Mouse (Mus musculus) megakaryocyte, embryonic 14.5 days (primary cell): Measurements from ENCODE around the gene Eif2b5. TPM values are rescaled to one million over a fixed set of nuclear protein-coding genes. Genes with fewer than 3 reads are reported as not detected.

ENCODE experiments used
- H3K27me3 ChIP-seq: replicated peaks from 2 replicates; pipeline ENCODE3; 2012; ENCODE audit warnings: inconsistent platforms
- H3K36me3 ChIP-seq: replicated peaks from 2 replicates; pipeline ENCODE3; 2012; ENCODE audit warnings: low read length, inconsistent platforms, mixed read lengths
- H3K4me1 ChIP-seq: 2 replicates; pipeline ENCODE4 v1.6.1; 2012; ENCODE audit warnings: inconsistent platforms
- H3K4me3 ChIP-seq: replicated peaks from 2 replicates; pipeline ENCODE3; 2012; ENCODE audit warnings: moderate library complexity, mild to moderate bottlenecking, inconsistent platforms
- H3K9me3 ChIP-seq: 2 replicates; pipeline ENCODE4 v1.6.1; 2012; ENCODE audit warnings: inconsistent platforms
- FLI1 ChIP-seq: IDR thresholded peaks from 2 replicates; pipeline ENCODE4 v1.6.1; 2012; ENCODE audit warnings: low read length, inconsistent platforms, mixed read lengths
- GATA1 ChIP-seq: IDR thresholded peaks from 3 replicates; pipeline ENCODE4 v1.6.1; 2012; ENCODE audit warnings: mixed read lengths, low read length, inconsistent platforms, borderline replicate concordance
- polyA plus RNA-seq: library from polyadenylated mRNA; stranded (reverse); fragments of >175 nt; gene quantifications from 2 replicates; pipeline ENCODE4 v1.2.3, GENCODE M21; 2012; ENCODE audit warnings: low replicate concordance; ENCODE audit not compliant: insufficient read depth

The Eif2b5 gene
- polyA plus RNA-seq, 1 experiment = 9.1 TPM

DNA sequence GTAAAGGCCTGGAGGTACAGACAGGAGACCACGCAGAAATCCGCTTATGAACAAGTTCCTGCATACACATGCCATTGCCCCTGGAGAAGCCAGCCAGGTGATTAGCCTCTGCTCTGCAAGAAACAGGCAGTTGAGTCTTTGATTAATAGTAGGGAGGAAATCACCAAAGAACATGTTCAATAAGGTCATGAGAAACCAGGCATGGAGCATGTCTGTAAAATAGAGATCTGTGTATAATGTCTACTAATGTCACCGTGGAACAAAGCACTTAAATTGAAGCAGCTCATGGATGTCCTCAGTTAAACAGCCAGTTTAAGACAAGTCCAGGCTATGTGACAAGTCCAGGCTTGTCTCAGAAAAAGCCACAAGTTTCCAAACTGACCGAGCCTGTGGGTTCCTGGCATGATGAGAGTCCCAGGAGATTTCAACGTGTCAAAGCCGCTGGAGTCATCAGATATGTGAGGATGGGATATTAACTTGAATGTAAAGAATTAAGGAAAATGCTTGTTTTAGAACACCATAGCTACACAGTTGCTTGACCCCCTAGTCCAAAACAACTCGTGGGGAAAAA lies 12.7 kb downstream of the Eif2b5 start:
- TF ChIP-seq FLI1 (no peak), GATA1 (no peak)
- H3K9me3 ChIP-seq = no peaks in the 10 kb centered on the region
- H3K4me1 ChIP-seq = peaks cover 56% of the 10 kb centered on the region
- H3K4me3 ChIP-seq = no peak overlapping the region
- no peaks in the 10 kb centered on the region for H3K27me3 ChIP-seq
- H3K36me3 ChIP-seq = peaks cover 53% of the 10 kb centered on the region

GRCm38 (mm10) chr16:20516032-20516431 lies 17.4 kb downstream of the Eif2b5 start:
- H3K36me3 ChIP-seq = peaks cover 30% of the 10 kb centered on the region
- H3K27me3 ChIP-seq = no peaks in the 10 kb centered on the region
- no peaks in the 10 kb centered on the region for H3K9me3 ChIP-seq
- H3K4me3 ChIP-seq = peak overlapping the region; percentile 99
- TF ChIP-seq GATA1 (no peak), FLI1 (no peak)
- peaks cover 53% of the 10 kb centered on the region for H3K4me1 ChIP-seq

DNA sequence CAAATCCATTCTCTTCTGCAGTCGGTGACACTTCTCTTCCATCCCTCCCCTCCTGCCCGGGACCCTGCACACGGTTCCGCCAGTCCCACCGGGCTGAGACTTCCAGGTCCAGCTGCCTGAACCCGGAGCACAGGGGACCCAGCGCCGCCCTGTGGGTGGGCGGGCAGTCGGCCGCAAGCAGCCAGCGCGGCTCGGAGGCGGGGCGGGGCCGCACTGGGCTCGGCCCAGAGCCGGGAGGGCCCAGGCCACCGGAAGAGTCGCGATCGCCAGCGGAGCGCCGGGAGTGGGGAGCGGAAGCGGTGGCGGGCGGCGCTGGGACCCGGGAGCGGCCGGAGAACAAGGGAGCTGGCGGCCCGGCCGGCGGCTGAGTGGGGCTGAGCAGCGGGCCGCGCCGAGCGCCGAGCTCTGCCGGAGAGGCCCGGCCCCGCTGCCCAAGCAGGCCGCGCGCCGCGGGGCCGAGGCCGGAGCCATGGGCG lies 18.1 kb downstream of the Eif2b5 start, which contains the start of gene Dvl3:
Gene Dvl3 (plus strand): TSS at position 257 of the 476 bp plus-strand sequence.
- Histone ChIP-seq H3K4me3 (peak within 1 kb of the TSS; percentile 99), H3K27me3 (no peaks in the 10 kb centered on the region), H3K36me3 (peaks cover 30% of the 10 kb centered on the region), H3K9me3 (no peaks in the 10 kb centered on the region), H3K4me1 (peaks cover 52% of the 10 kb centered on the region)
- TF ChIP-seq GATA1 (no peak), FLI1 (no peak)

- H3K4me3 ChIP-seq = peak overlapping the region; percentile 99
- H3K27me3 ChIP-seq = no peaks in the 10 kb centered on the region
- TF ChIP-seq GATA1 (no peak), FLI1 (no peak)
- peaks cover 35% of the 10 kb centered on the region for H3K36me3 ChIP-seq
- H3K4me1 ChIP-seq = peaks cover 57% of the 10 kb centered on the region
- no peaks in the 10 kb centered on the region for H3K9me3 ChIP-seq
Measured at GRCm38 (mm10) chr16:20517216-20517615, 18.6 kb downstream of the Eif2b5 start.

DNA sequence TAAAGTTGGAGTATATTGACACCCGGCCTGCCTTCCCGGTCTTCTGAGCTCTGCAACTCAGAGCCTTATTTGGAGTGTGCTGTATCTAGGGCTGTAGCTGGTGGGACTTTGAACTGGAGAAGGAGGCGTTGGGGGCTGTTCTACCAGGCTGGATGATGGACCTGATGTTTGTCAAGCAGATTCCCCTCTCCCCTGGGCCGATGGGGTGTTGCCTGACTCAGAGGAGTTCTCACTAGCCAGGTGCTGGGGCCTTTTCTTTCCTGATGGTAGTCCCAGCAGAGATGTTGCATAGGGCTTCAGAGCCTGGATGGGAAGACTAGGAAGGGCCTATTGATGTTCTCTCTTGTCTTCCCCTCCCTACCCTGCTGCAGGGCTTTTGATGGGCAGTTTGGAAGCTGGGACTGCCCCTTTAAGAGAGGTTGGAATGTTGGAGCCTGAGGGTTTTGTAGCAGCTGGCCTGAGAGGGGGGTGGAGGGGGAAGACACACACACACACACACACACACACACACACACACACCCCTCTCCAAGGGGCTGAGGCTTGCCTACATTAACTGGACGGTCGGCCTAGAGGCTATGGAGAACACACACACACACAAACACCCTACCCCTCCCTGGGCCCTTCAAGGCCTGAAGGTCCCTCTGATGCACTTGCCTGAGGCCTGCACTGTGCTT lies 19.2 kb downstream of the Eif2b5 start:
- Histone ChIP-seq H3K4me3 (peak overlapping the region; percentile 99), H3K27me3 (no peaks in the 10 kb centered on the region), H3K4me1 (peaks cover 57% of the 10 kb centered on the region), H3K36me3 (peaks cover 37% of the 10 kb centered on the region), H3K9me3 (no peaks in the 10 kb centered on the region)
- no peak for TF ChIP-seq GATA1
- TF ChIP-seq FLI1 = no peak

- Histone ChIP-seq H3K4me1 (peaks cover 30% of the 10 kb centered on the region), H3K27me3 (no peaks in the 10 kb centered on the region), H3K36me3 (peaks cover 95% of the 10 kb centered on the region), H3K9me3 (no peaks in the 10 kb centered on the region), H3K4me3 (no peak overlapping the region)
- TF ChIP-seq FLI1 (no peak), GATA1 (no peak)
Measured at GRCm38 (mm10) chr16:20523886-20524285, 25.3 kb downstream of the Eif2b5 start.

- TF ChIP-seq GATA1 (no peak), FLI1 (no peak)
- Histone ChIP-seq H3K4me3 (no peak overlapping the region), H3K36me3 (peaks cover 97% of the 10 kb centered on the region), H3K4me1 (no peaks in the 10 kb centered on the region), H3K9me3 (no peaks in the 10 kb centered on the region), H3K27me3 (no peaks in the 10 kb centered on the region)
Measured at GRCm38 (mm10) chr16:20528779-20529178, 30.2 kb downstream of the Eif2b5 start.

DNA sequence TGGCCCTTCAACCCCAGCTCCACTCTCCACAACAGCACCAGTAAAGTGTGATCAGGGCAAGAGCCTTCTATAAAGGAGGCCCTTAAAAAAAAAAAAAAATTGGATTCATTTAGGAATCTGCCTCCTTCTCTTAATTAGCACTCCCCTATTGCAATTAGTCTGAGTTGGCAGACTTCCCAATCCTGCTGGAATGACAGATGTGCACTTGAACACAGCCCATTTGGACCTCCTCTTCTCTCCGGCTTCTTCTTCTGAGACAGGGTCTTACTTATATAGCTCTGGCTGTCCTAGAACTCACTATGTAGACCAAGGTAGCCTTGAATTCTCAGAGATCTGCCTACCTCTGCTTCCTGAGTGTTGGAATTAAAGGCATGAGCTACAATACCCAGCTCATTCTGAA lies 30.8 kb downstream of the Eif2b5 start:
- TF ChIP-seq FLI1 (no peak), GATA1 (no peak)
- H3K36me3 ChIP-seq = peaks cover 91% of the 10 kb centered on the region
- no peaks in the 10 kb centered on the region for H3K27me3 ChIP-seq
- H3K4me1 ChIP-seq = no peaks in the 10 kb centered on the region; the same call in 1 of the 2 replicates
- no peaks in the 10 kb centered on the region for H3K9me3 ChIP-seq
- H3K4me3 ChIP-seq = no peak overlapping the region

- no peak overlapping the region for H3K4me3 ChIP-seq
- peaks cover 76% of the 10 kb centered on the region for H3K36me3 ChIP-seq
- H3K27me3 ChIP-seq = no peaks in the 10 kb centered on the region
- H3K9me3 ChIP-seq = no peaks in the 10 kb centered on the region
- TF ChIP-seq FLI1 = no peak
- TF ChIP-seq GATA1 = no peak
- peaks cover 3% of the 10 kb centered on the region; the same call in 1 of the 2 replicates for H3K4me1 ChIP-seq
Measured at GRCm38 (mm10) chr16:20530941-20531340, 32.3 kb downstream of the Eif2b5 start.

GRCm38 (mm10) chr16:20534617-20535295 lies 36.1 kb downstream of the Eif2b5 start:
- Histone ChIP-seq H3K27me3 (no peaks in the 10 kb centered on the region), H3K36me3 (peaks cover 70% of the 10 kb centered on the region), H3K9me3 (no peaks in the 10 kb centered on the region), H3K4me3 (peak overlapping the region; percentile 100), H3K4me1 (peaks cover 38% of the 10 kb centered on the region)
- no peak for TF ChIP-seq FLI1
- TF ChIP-seq GATA1 = no peak
